Comparison of ENCODE assay signal across 22 mouse cellular contexts in genomic region chr8:123329350-123329749, GRCm38 (mm10). TPM values are rescaled to one million over a fixed set of nuclear protein-coding genes. Genes with fewer than 3 reads are reported as not detected.
A peak's percentile ranks its signal among the peaks of the same experiment; 100 is the strongest.
DNase-seq lines count a peak whose midpoint lies in the region; ATAC-seq lines count a peak whose summit lies in the region.
"Had no signal": no experiment of that assay in that cellular context is flagged by ENCODE, and none has a peak within 500 bp of the region (broad histone marks: within the 10 kb centered on the region; RNA-seq: fewer than 3 reads in every experiment).

No protein-coding gene starts in this region.

- peak; percentile 31 for DNase-seq in MEL-GATA-1-ER (ENCODE audit: extremely low read depth, low read depth)
- DNase-seq in yolk sac, embryonic 10.5 days (ENCODE audit: low spot score), result peak; percentile 9
- DNase-seq in cerebellum, adult 11-12 months, result no peak
- DNase-seq in kidney, postnatal 4 days, result no peak
- no peak for DNase-seq in T-cell, adult 2 months (ENCODE audit: low spot score)
- DNase-seq: adrenal gland, adult 8-10 months; adrenal gland, postnatal 25 days; cerebellum, adult 2 months; cerebellum, adult 9-11 months; cerebellum, postnatal 25 days; forebrain, postnatal 0 days; gastrocnemius, adult 2 months; gastrocnemius, postnatal 14 days; heart, adult 18-20 months; heart, postnatal 10 days; heart, postnatal 4 days had no signal

- ATAC-seq in megakaryocyte, adult 5-6 weeks (ENCODE audit: poor library complexity, severe bottlenecking), result peak; percentile 59
- ATAC-seq: activated CD4-positive, CD25-positive, alpha-beta regulatory T cell, adult 4 months; forebrain, embryonic 14.5 days; forebrain, postnatal 0 days; hindbrain, postnatal 0 days; inflammation-experienced regulatory T-cells, adult 6 months; intestine, embryonic 16.5 days had no signal

RNA-seq across cellular contexts. Expression of gene Spire2, which starts 3.2 kb away (rescaled TPM):
- 0.07 TPM in 1 of 2 replicates, not detected in the other for total RNA-seq in megakaryocyte, adult 5-6 weeks (2015)
- not detected in 2 replicates for total RNA-seq in megakaryocyte, adult 5-6 weeks (2017)
- total RNA-seq: gastrocnemius, adult 2 months had no signal

RNA-seq across cellular contexts. Expression of gene Fanca, which starts 11.0 kb away (rescaled TPM):
- total RNA-seq in megakaryocyte, adult 5-6 weeks (2015), result 29.5 and 36.3 TPM in 2 replicates
- 37.9 and 50.2 TPM in 2 replicates for total RNA-seq in megakaryocyte, adult 5-6 weeks (2017)
- total RNA-seq: gastrocnemius, adult 2 months had no signal

RNA-seq across cellular contexts. Expression of gene Tcf25, which starts 44.2 kb away (rescaled TPM):
- 68.3 and 86.8 TPM in 2 replicates for total RNA-seq in megakaryocyte, adult 5-6 weeks (2015)
- total RNA-seq in megakaryocyte, adult 5-6 weeks (2017), result 187 and 329 TPM in 2 replicates

Comparison
In these comparisons a context has a peak if more than half of its experiments do, and no peak if none do; other contexts are left out.
1. DNase-seq: peak in MEL-GATA-1-ER (single experiment) and yolk sac, embryonic 10.5 days (single experiment); none in cerebellum, adult 11-12 months (single experiment), kidney, postnatal 4 days (0 of 2) and T-cell, adult 2 months (single experiment).